Mouse (Mus musculus) CD4-positive, CD25-positive, alpha-beta regulatory T cell, adult 2 months (primary cell): ENCODE measurements around the gene Cep104.

ENCODE experiments used
- DNase-seq: peaks from one replicate; pipeline ENCODE4 v3.0.0-alpha.2; 2012; ENCODE audit warnings: low read depth, low spot score

Cep104 gene

GRCm38 (mm10) chr4:154042577-154042976 lies 67.6 kb downstream of the Cep104 start, which contains the start of gene Ccdc27:
Gene Ccdc27, minus strand, starts transcription at chr4:154042677.
- DNase-seq: no peak

- DNase-seq: no peak
Observed at GRCm38 (mm10) chr4:154045837-154046236, 70.8 kb downstream of the Cep104 start.

- no peak for DNase-seq
Observed at GRCm38 (mm10) chr4:154051401-154051800, 76.4 kb downstream of the Cep104 start.

- DNase-seq: no peak
Observed at GRCm38 (mm10) chr4:154053065-154053464, 78.1 kb downstream of the Cep104 start.

- DNase-seq: no peak
Observed at GRCm38 (mm10) chr4:154055482-154055881, 80.5 kb downstream of the Cep104 start.

GRCm38 (mm10) chr4:154056046-154056445 lies 81.1 kb downstream of the Cep104 start:
- DNase-seq: no peak

GRCm38 (mm10) chr4:154056661-154057060 lies 81.7 kb downstream of the Cep104 start:
- DNase-seq: no peak

- no peak for DNase-seq
Observed at GRCm38 (mm10) chr4:154057696-154058095, 82.7 kb downstream of the Cep104 start.
